Mouse (Mus musculus) erythroblast, embryonic 14.5 days (primary cell): Measurements from ENCODE around the gene Tmem91. TPM values are rescaled to one million over a fixed set of nuclear protein-coding genes. Genes with fewer than 3 reads are reported as not detected.
A peak's percentile ranks its signal among the peaks of the same experiment; 100 is the strongest.

Source experiments
- H3K27me3 ChIP-seq: 2 replicates; pipeline ENCODE4 v1.6.1; 2012; ENCODE audit warnings: inconsistent platforms; ENCODE audit not compliant: control insufficient read depth
- H3K36me3 ChIP-seq: 2 replicates; pipeline ENCODE4 v1.6.1; 2012; ENCODE audit warnings: mild to moderate bottlenecking, inconsistent platforms; ENCODE audit not compliant: control insufficient read depth
- H3K4me1 ChIP-seq: 2 replicates; pipeline ENCODE4 v1.6.1; 2012; ENCODE audit warnings: inconsistent platforms; ENCODE audit not compliant: control insufficient read depth
- H3K4me3 ChIP-seq: replicated peaks from 2 replicates; pipeline ENCODE3; 2012; ENCODE audit warnings: moderate library complexity, mild to moderate bottlenecking, inconsistent platforms
- H3K9me3 ChIP-seq: 2 replicates; pipeline ENCODE4 v1.6.1; 2012; ENCODE audit warnings: low read length, inconsistent platforms, mixed read lengths; ENCODE audit not compliant: control insufficient read depth
- GATA1 ChIP-seq: IDR thresholded peaks from 2 replicates; pipeline ENCODE4 v1.6.1; 2012; ENCODE audit warnings: low read length, inconsistent platforms, mixed read lengths
- TAL1 ChIP-seq: IDR thresholded peaks from 3 replicates; pipeline ENCODE4 v1.6.1; 2012; ENCODE audit warnings: low read length, inconsistent platforms, mixed read lengths
- polyA plus RNA-seq: library from polyadenylated mRNA; stranded (reverse); fragments of >175 nt; gene quantifications from 2 replicates; pipeline ENCODE4 v1.2.3, GENCODE M21; 2012

The Tmem91 gene
- polyA plus RNA-seq, 1 experiment, result 0.01 TPM

DNA sequence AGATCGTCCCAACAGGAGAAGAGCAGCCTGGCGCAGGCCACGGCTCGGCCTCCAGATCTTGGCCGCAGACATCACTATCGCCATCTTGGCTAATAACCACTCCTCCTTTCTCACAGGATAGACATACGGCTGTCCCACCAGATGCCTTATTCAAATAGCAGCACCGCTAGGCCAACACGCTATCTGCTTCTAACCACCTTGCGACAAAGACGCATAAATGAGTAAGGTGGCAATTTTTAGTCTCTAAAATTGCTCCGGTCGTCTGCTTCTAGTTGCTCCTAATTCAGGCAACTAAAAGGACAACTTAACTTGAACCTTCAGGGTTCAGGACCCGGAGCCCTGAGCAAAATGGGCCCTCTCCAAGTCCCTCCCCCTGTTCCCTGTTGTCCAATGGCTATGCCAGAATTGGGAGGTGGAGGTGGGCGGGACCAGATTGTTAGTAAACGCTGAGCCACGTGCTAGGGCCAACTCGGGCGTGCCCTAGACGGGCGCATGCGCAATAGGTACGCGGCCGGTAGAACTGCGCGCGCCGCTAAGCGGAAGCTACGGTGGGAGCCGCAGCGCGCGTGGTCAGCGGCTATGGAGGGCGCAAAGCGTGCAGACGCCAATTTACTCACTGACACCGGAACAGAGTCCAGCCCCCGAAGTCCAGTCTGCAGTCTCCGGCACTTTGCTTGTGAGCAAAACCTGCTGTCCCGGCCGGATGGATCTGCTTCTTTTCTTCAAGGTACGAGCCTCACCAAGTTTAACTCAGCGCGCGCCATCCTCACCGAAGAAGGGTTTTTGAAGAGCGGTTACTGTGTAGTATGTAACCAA is 16.1 kb downstream of the Tmem91 start, which contains the start of the genes Bckdha and Exosc5:
Gene Bckdha (minus strand): TSS at position 325 of the 816 bp plus-strand sequence.
Gene Exosc5 (plus strand): TSS at position 508 of the 816 bp plus-strand sequence.
- Histone ChIP-seq H3K27me3 (no peaks in the 10 kb centered on the region), H3K4me3 (peak within 1 kb of the TSS; percentile 82), H3K9me3 (no peaks in the 10 kb centered on the region), H3K36me3 (peaks cover 24% of the 10 kb centered on the region), H3K4me1 (peaks cover 35% of the 10 kb centered on the region)
- TF ChIP-seq GATA1 (no peak), TAL1 (no peak)

DNA sequence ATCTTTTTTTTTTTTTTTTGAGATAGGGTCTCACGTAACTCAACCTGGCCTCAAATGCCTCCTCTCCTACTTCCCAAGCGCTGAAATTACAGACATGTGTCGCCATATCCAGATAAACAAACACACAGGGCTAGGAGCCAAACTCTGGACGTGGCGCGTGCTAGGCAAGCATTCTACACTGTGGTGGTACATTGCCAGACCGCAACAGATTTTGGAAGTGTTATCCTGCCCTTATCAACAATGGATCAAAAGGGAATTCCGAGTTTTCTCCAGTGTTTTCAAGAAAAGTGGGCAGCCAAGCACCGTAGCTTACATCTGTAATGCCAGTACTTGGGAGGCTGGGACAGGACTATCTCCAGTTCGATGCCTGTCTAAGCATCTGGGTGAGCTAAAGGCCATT is 17.2 kb downstream of the Tmem91 start:
- no peaks in the 10 kb centered on the region for H3K9me3 ChIP-seq
- TF ChIP-seq GATA1, result peak; percentile 13; the same call in 1 of the 2 replicates
- TF ChIP-seq TAL1, result no peak
- peaks cover 35% of the 10 kb centered on the region for H3K4me1 ChIP-seq
- no peaks in the 10 kb centered on the region for H3K27me3 ChIP-seq
- peaks cover 15% of the 10 kb centered on the region for H3K36me3 ChIP-seq
- H3K4me3 ChIP-seq, result peak overlapping the region; percentile 82

DNA sequence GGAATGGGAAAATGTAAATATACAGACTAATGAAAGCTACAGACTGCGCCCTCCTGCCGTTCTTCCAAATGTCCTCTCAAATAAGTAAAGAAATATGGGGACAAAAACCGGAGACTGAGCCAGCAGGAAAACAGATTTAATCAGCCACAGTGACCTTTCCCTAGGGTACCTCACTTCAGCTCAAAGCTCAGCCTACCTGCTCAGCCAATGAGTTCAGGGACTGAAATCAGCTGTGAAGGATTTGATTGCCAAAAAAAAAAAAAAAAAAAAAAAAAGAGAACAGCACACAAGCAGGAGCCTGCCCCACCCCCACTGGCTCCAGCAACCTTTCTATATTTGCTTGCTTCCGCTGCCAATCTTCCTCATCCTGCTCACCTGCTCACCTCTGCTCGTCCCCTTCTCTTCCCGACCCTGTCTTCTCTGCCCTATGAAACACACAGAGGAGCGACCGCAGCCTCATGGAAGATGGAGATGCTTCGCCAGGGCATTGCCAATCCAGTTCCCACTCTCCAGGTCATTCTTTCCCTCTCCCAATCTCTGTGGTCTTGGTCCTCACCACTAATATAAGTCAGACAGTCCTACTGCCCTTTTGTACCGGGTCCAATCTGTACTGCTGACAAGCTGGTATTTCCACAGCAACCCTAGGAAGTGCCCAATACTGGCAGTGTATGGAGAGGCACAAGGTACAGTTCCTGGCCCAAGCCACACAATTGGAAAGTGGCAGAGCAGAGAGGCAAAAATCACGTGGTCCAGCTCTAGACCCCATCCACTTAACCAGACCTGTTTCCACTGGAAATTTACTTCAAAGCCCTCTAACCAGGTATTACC is 19.2 kb downstream of the Tmem91 start:
- Histone ChIP-seq H3K4me1 (peaks cover 31% of the 10 kb centered on the region), H3K9me3 (no peaks in the 10 kb centered on the region), H3K27me3 (no peaks in the 10 kb centered on the region), H3K4me3 (no peak overlapping the region), H3K36me3 (no peaks in the 10 kb centered on the region)
- TF ChIP-seq TAL1, result no peak
- TF ChIP-seq GATA1, result no peak

DNA sequence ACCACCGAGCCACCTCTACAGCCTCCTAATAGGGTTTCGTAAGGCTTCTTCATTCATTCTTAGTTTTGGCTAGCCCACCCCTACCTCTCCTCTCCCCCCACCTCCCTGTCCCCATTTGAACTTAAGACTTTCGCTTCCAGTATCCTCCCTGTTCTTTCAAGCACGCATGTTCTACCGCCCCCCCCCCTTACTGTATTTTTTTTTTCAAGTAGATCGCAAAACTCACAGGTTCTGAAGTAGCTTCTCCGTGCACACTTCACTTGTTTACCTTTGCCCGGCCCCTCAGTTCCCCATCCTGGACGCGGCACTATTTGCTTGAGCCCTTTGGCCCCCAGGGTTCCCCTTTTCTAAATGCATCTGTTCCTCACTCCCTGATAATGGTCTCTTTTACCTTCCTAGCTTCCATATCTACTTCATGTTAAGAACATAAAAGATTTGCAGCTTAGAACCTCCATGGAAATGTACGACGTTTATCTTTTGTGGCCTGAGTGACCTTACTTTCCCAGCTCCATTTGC is 22.7 kb downstream of the Tmem91 start:
- Histone ChIP-seq H3K4me3 (no peak overlapping the region), H3K36me3 (no peaks in the 10 kb centered on the region), H3K27me3 (no peaks in the 10 kb centered on the region), H3K9me3 (no peaks in the 10 kb centered on the region), H3K4me1 (peaks cover 9% of the 10 kb centered on the region; the same call in 1 of the 2 replicates)
- no peak for TF ChIP-seq TAL1
- no peak for TF ChIP-seq GATA1

DNA sequence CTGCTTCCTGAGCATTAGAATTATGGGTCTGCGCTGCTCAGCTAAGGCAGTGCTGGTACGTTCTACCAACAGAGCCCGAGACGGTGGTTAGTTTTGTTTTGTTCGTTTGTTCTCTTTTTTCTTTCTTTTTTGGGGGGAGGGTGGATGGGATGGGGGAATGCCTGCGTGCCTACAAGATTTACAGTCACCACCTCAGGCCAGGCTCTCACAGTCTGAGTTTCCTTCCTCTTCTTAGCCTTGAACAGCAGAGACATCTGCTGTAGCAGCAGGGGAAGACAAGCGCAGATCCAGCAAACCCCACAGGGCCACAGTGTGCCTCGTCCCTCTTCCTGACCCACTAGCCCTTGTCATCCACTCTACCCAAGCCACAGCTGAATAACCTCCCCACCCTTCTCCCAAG is 23.7 kb downstream of the Tmem91 start:
- H3K4me3 ChIP-seq, result no peak overlapping the region
- TF ChIP-seq GATA1 (no peak), TAL1 (no peak)
- no peaks in the 10 kb centered on the region for H3K27me3 ChIP-seq
- H3K9me3 ChIP-seq, result no peaks in the 10 kb centered on the region
- no peaks in the 10 kb centered on the region for H3K36me3 ChIP-seq
- H3K4me1 ChIP-seq, result peaks cover 7% of the 10 kb centered on the region; the same call in 1 of the 2 replicates

DNA sequence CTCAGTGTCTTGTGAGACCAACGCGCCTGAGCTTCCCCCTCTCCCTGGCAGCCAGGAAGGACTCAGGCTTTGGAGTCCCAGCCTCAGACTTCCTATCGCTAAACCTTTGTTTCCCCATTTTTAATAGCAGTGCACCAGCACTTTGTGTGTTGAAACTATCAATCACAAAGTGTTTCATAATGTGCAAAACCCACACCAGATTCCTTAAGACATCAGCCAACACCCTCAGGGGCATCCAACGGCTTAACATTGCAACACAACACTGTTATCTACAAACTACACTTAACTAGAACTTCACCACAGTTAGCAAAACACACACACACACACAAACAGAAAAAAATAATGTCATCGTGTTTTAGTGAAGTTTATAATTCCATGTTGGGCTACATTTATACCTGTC is 25.1 kb downstream of the Tmem91 start:
- Histone ChIP-seq H3K4me1 (peaks cover 7% of the 10 kb centered on the region; the same call in 1 of the 2 replicates), H3K4me3 (no peak overlapping the region), H3K27me3 (no peaks in the 10 kb centered on the region), H3K36me3 (no peaks in the 10 kb centered on the region), H3K9me3 (no peaks in the 10 kb centered on the region)
- TF ChIP-seq TAL1 (no peak), GATA1 (no peak)

DNA sequence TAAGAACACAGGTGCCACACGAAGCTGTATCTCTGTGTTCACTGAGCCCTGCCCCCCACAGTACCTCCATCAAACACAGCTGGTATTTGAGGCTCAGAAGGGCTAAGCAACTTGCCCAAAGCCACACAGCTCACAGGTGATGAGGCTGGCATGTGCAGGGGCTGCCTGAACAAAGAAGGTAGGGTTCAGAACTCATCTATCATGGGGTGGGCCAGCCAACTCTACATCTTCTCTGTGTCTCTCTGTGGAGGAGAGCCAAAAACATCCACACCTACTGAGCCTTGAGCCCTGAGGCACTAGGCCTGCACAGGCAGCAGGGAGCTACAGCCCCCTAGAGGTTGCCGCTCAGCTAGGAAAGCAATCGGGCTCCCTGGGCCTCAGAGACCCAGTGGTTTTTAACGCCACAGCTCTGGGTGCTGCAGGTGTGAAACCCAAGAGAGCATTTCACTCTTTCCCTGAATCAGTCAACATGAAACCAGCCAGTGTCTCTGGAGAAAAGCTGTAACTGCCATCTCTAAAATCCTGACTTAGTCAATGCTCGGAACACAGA is 27.3 kb downstream of the Tmem91 start:
- H3K4me1 ChIP-seq, result peaks cover 9% of the 10 kb centered on the region
- peaks cover 6% of the 10 kb centered on the region for H3K9me3 ChIP-seq
- no peak overlapping the region for H3K4me3 ChIP-seq
- peaks cover 2% of the 10 kb centered on the region; the same call in 1 of the 2 replicates for H3K36me3 ChIP-seq
- TF ChIP-seq GATA1, result no peak
- no peak for TF ChIP-seq TAL1
- no peaks in the 10 kb centered on the region; the same call in 1 of the 2 replicates for H3K27me3 ChIP-seq

DNA sequence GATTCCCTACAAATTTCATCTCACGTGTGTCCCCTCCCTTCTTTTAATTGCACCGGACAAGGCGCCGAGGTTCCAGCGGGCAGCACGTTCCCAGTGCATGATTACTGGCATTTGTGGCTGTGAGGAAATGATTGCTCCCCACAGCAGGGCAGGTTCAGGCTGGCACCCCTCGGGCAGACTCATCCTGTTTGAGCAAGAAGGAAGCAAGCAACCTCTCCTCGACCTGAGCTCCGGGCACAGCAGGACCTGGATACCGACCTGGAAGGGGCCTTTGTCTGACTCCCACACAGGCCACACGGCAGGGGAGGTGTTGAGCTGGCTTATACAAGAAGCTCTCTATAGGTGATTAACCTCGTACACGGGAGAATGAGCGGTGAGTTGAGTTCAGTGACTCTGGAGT is 29.9 kb downstream of the Tmem91 start:
- Histone ChIP-seq H3K9me3 (peaks cover 9% of the 10 kb centered on the region), H3K4me3 (no peak overlapping the region), H3K4me1 (peaks cover 10% of the 10 kb centered on the region)

DNA sequence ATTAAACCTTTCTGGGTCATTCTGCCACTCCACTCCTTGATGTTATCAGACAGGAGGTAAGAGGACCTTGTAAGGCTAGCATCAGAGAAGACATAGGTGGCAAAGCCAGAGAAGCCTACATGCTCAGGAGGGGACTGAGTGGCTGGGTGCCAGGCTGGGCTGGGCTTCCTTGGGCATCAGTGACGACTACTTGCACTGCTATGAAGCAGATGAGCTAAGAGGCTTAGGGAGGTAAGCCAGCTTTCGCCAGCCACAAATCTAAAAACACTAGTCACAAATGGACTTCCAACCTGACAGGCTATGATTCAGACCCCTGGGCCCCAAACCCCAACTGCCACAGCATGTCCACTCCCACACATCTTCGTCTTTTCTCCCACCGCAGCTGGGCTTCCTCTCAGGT is 30.3 kb downstream of the Tmem91 start:
- H3K27me3 ChIP-seq, result no peaks in the 10 kb centered on the region; the same call in 1 of the 2 replicates
- H3K9me3 ChIP-seq, result peaks cover 9% of the 10 kb centered on the region
- H3K4me3 ChIP-seq, result no peak overlapping the region
- no peak for TF ChIP-seq GATA1
- TF ChIP-seq TAL1, result no peak
- H3K36me3 ChIP-seq, result peaks cover 5% of the 10 kb centered on the region
- peaks cover 6% of the 10 kb centered on the region for H3K4me1 ChIP-seq

More for the DNA sequence above, 29.9 kb downstream of the Tmem91 start:
- peaks cover 5% of the 10 kb centered on the region for H3K36me3 ChIP-seq
- no peak for TF ChIP-seq TAL1
- no peak for TF ChIP-seq GATA1
- H3K27me3 ChIP-seq, result no peaks in the 10 kb centered on the region; the same call in 1 of the 2 replicates
